ENCODE assay signal across 9 mouse cellular contexts in genomic region chr5:21053571-21054307, GRCm38 (mm10). TPM values are rescaled to one million over a fixed set of nuclear protein-coding genes. Genes with fewer than 3 reads are reported as not detected.
DNase-seq lines count a peak whose midpoint lies in the region; ATAC-seq lines count a peak whose summit lies in the region.
"Had no signal": no experiment of that assay in that cellular context is flagged by ENCODE, and none has a peak within 500 bp of the region (broad histone marks: within the 10 kb centered on the region; RNA-seq: fewer than 3 reads in every experiment).

No protein-coding gene starts in this region.

- no peaks in the 10 kb centered on the region for H3K27me3 ChIP-seq in heart, embryonic 10.5 days (ENCODE audit: insufficient read depth, poor library complexity, severe bottlenecking)
- H3K27me3 ChIP-seq in hindbrain, embryonic 11.5 days (ENCODE audit: control insufficient read depth, insufficient read depth, low read length), result no peaks in the 10 kb centered on the region
- H3K27me3 ChIP-seq in midbrain, embryonic 11.5 days (ENCODE audit: control insufficient read depth, insufficient read depth, low read length), result no peaks in the 10 kb centered on the region
- H3K27me3 ChIP-seq: Patski had no signal

- ATAC-seq in hindbrain, embryonic 11.5 days (ENCODE audit: low FRiP score), result no peak
- no peak for ATAC-seq in midbrain, embryonic 11.5 days (ENCODE audit: low FRiP score)
- no peak for ATAC-seq in frontal cortex, adult (ENCODE audit: low TSS enrichment)
- ATAC-seq: Patski had no signal

- H3K9ac ChIP-seq in hindbrain, embryonic 11.5 days (ENCODE audit: low read depth, low read length), result peak overlapping the region; percentile 31; the same call in 1 of the 2 replicates
- peak overlapping the region; percentile 99 for H3K9ac ChIP-seq in midbrain, embryonic 11.5 days (ENCODE audit: low read length)

- H3K27ac ChIP-seq in heart, embryonic 10.5 days, result peak overlapping the region; percentile 97; the same call in 1 of the 2 replicates
- no peak overlapping the region for H3K27ac ChIP-seq in hindbrain, embryonic 11.5 days (ENCODE audit: low read depth, low read length)
- no peak overlapping the region for H3K27ac ChIP-seq in midbrain, embryonic 11.5 days (ENCODE audit: low read depth, low read length)

- no peaks in the 10 kb centered on the region for H3K36me3 ChIP-seq in heart, embryonic 10.5 days
- no peaks in the 10 kb centered on the region for H3K36me3 ChIP-seq in hindbrain, embryonic 11.5 days (ENCODE audit: control insufficient read depth, insufficient read depth, low read length)
- no peaks in the 10 kb centered on the region for H3K36me3 ChIP-seq in midbrain, embryonic 11.5 days (ENCODE audit: control insufficient read depth, insufficient read depth, low read length)

- DNase-seq in heart, embryonic 10.5 days (ENCODE audit: low spot score), result no peak
- no peak for DNase-seq in heart, adult 11 months
- DNase-seq in NIH3T3 (ENCODE audit: low read depth), result peak; percentile 11
- peak; percentile 4 for DNase-seq in hindbrain, embryonic 11.5 days (ENCODE audit: low spot score)
- DNase-seq in midbrain, embryonic 11.5 days (ENCODE audit: low spot score, missing footprints), result no peak
- no peak for DNase-seq in urinary bladder, postnatal 4 days (ENCODE audit: low spot score in 2 of 2)
- DNase-seq in thymus, postnatal 14 days, result no peak

- H3K9me3 ChIP-seq in heart, embryonic 10.5 days, result no peaks in the 10 kb centered on the region
- no peaks in the 10 kb centered on the region for H3K9me3 ChIP-seq in hindbrain, embryonic 11.5 days (ENCODE audit: control insufficient read depth, low read length)
- H3K9me3 ChIP-seq in midbrain, embryonic 11.5 days (ENCODE audit: control insufficient read depth, low read length), result no peaks in the 10 kb centered on the region

- 44% methylated on average over 3 of the region's 3 CpGs for WGBS in heart, embryonic 10.5 days
- 72% methylated on average over 3 of the region's 3 CpGs for WGBS in hindbrain, embryonic 11.5 days
- 66% methylated on average over 3 of the region's 3 CpGs for WGBS in midbrain, embryonic 11.5 days

- peak overlapping the region; percentile 53 for H3K4me2 ChIP-seq in hindbrain, embryonic 11.5 days (replicated peaks; ENCODE audit: low read depth, low read length)
- peak overlapping the region; percentile 61 for H3K4me2 ChIP-seq in midbrain, embryonic 11.5 days

- H3K4me3 ChIP-seq in heart, embryonic 10.5 days, result peak overlapping the region; percentile 82
- peak overlapping the region; percentile 65 for H3K4me3 ChIP-seq in hindbrain, embryonic 11.5 days (ENCODE audit: low read depth, low read length)
- H3K4me3 ChIP-seq in midbrain, embryonic 11.5 days (ENCODE audit: low read depth, low read length), result peak overlapping the region; percentile 95

- peaks cover 8% of the 10 kb centered on the region for H3K4me1 ChIP-seq in heart, embryonic 10.5 days
- H3K4me1 ChIP-seq in hindbrain, embryonic 11.5 days (replicated peaks; ENCODE audit: control insufficient read depth, insufficient read depth, low read length), result no peaks in the 10 kb centered on the region; the same call in 1 of the 2 replicates
- peaks cover 4% of the 10 kb centered on the region for H3K4me1 ChIP-seq in midbrain, embryonic 11.5 days (ENCODE audit: control insufficient read depth, insufficient read depth, low read length)

RNA-seq across cellular contexts. Expression of gene Ptpn12, which starts 2.0 kb away (rescaled TPM):
- 13.7 and 19.9 TPM in 2 replicates for polyA plus RNA-seq in heart, embryonic 10.5 days (2016; fragmentation: Nextera tagmentation; extraction: Ambion mirVana)
- polyA plus RNA-seq in hindbrain, embryonic 11.5 days (2014; fragmentation: Nextera tagmentation; extraction: Ambion mirVana), result 32.3 and 40.1 TPM in 2 replicates
- 28.0 and 29.6 TPM in 2 replicates for polyA plus RNA-seq in midbrain, embryonic 11.5 days (2014; fragmentation: Nextera tagmentation; extraction: Ambion mirVana)

Comparison
In these comparisons a context has a peak if more than half of its experiments do, and no peak if none do; other contexts are left out.
1. DNase-seq: peak in NIH3T3 (single experiment) and hindbrain, embryonic 11.5 days (single experiment); none in heart, embryonic 10.5 days (single experiment), heart, adult 11 months (single experiment), midbrain, embryonic 11.5 days (single experiment), urinary bladder, postnatal 4 days (0 of 2) and thymus, postnatal 14 days (single experiment).
2. Peak in every context shown above with its lines, with median percentiles within 50 percentile points of each other: H3K4me3 ChIP-seq.